Mouse (Mus musculus) embryonic fibroblast, embryonic 13.5 days (primary cell): ENCODE measurements at regions not wholly inside any gene's neighbourhood (a gene's known extent, or its start where the extent isn't known, plus 50 kb on each side); places are given as distances from the start of the nearest gene placed in this dataset.

Source experiments
- CTCF ChIP-seq: IDR thresholded peaks from 2 replicates; pipeline ENCODE4 v1.5.1; 2011; ENCODE audit warnings: mild to moderate bottlenecking, control low read depth, low read length, moderate library complexity, borderline replicate concordance; ENCODE audit not compliant: insufficient read depth
- POLR2A ChIP-seq: IDR thresholded peaks from 2 replicates; pipeline ENCODE4 v1.6.1; 2011; ENCODE audit warnings: low read depth, mild to moderate bottlenecking, control low read depth, low read length, moderate library complexity

DNA sequence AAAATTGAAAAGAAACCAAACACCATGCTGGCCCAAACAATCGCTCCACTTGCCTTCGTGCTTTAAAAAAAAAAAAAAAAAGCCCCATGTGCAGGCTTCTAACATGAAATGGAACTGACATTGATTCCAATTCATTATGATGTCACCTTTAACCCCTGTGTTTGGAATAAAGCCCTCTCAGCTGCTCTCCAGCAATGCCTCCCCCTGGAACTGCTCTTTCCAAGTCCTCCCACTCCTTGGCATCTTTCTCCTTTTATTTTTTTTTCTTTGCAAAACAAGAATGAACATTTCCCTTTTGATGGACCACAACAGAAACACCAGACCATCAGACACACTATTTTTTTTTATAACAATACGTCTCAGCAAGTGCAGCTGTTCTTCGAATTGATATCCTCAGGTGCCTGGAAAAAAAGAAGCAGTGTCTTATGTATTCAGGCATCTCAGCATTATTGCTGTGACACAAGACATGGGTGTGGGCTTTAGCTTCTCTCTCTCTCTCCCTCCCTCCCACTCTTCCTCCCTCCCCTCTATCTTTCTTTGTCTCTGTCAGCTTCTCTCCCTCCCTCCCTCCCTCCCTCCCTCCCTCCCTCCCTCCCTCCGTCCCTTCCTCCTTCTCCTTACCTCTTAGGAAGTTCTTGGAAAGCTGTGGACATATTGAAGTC is 152.3 kb upstream of the Pitrm1 start:
- TF ChIP-seq CTCF (no peak), POLR2A (no peak)
